Comparison of ENCODE assay signal across 9 mouse cellular contexts in the genomic region with DNA sequence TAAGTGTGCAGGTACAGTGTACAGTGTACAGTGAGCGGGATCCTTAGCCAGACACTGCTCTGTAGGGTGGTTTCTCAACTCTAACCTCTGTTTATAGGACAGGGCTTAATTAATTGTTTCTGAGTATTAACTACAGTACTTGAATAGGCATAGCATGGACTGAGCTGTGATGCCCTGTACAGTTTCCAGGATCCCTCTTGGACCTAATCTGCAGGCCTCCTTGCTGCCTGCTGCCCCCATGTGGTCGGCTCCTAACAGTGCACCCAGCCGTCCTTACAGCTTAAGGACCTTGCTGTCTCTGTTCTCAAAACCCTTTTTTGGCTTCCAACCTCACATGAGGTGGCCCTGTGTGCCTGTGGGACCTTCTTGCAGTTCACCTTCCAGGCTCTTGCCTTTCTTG. TPM values are rescaled to one million over a fixed set of nuclear protein-coding genes. Genes with fewer than 3 reads are reported as not detected.
DNase-seq lines count a peak whose midpoint lies in the region; ATAC-seq and TF ChIP-seq lines count a peak whose summit lies in the region.
"Had no signal": no experiment of that assay in that cellular context is flagged by ENCODE, and none has a peak within 500 bp of the region (broad histone marks: within the 10 kb centered on the region; RNA-seq: fewer than 3 reads in every experiment).

No protein-coding gene starts in this region.

- ATAC-seq in liver, embryonic 14.5 days (ENCODE audit: insufficient read depth) = no peak
- ATAC-seq in neural tube, embryonic 15.5 days (ENCODE audit: low FRiP score) = 0 out of 2 replicates have a peak, but pooled peaks have one; percentile 7
- no peak for ATAC-seq in activated CD4-positive, CD25-positive, alpha-beta regulatory T cell, adult 4 months

- no peaks in the 10 kb centered on the region for H3K9me3 ChIP-seq in liver, embryonic 14.5 days (ENCODE audit: control insufficient read depth, low read length)
- H3K9me3 ChIP-seq in neural tube, embryonic 15.5 days (replicated peaks) = no peaks in the 10 kb centered on the region
- H3K9me3 ChIP-seq: stomach, embryonic 15.5 days had no signal

- H3K27ac ChIP-seq in liver, embryonic 14.5 days = no peak overlapping the region
- H3K27ac ChIP-seq in neural tube, embryonic 15.5 days (replicated peaks) = no peak overlapping the region
- H3K27ac ChIP-seq: stomach, embryonic 15.5 days had no signal

- no peak overlapping the region for H3K4me3 ChIP-seq in liver, embryonic 14.5 days (ENCODE audit: insufficient read depth in 1 of 2, low read depth in 2 of 2, low read length in 2 of 2)
- no peak overlapping the region for H3K4me3 ChIP-seq in neural tube, embryonic 15.5 days (replicated peaks)
- H3K4me3 ChIP-seq: stomach, embryonic 15.5 days had no signal

- TF ChIP-seq EP300 in liver, embryonic 14.5 days (IDR thresholded peaks at IDR 0.05; ENCODE audit: low read depth) = no peak

- peak; percentile 62 for DNase-seq in A20 (ENCODE audit: low read depth, low spot score)
- DNase-seq in WW6 (ENCODE audit: low read depth, low spot score) = peak; percentile 49
- DNase-seq in cerebellum, postnatal 4 days (ENCODE audit: low spot score in 2 of 2) = peak; percentile 66 to 84
- peak; percentile 32 to 47 for DNase-seq in gastrocnemius, adult 8-10 months (ENCODE audit: low spot score in 2 of 2)
- DNase-seq in kidney, postnatal 14 days = peak; percentile 79
- DNase-seq in liver, embryonic 14.5 days (ENCODE audit: low read depth in 3 of 3, low spot score in 3 of 3) = peak in 1 of 3 experiments; percentile 17

- peaks cover 32% of the 10 kb centered on the region for H3K27me3 ChIP-seq in liver, embryonic 14.5 days (ENCODE audit: control insufficient read depth, insufficient read depth, low read length)
- peaks cover 44% of the 10 kb centered on the region for H3K27me3 ChIP-seq in neural tube, embryonic 15.5 days (replicated peaks)

- H3K4me1 ChIP-seq in liver, embryonic 14.5 days (replicated peaks; ENCODE audit: control insufficient read depth in 2 of 2, insufficient read depth in 2 of 2, low read length in 1 of 2) = peaks cover 0 to 2% of the 10 kb centered on the region in 2 experiments; a peak in 1 of 4 replicates
- H3K4me1 ChIP-seq in neural tube, embryonic 15.5 days = peaks cover 47% of the 10 kb centered on the region

- no peak overlapping the region for H3K9ac ChIP-seq in liver, embryonic 14.5 days (replicated peaks)
- no peak overlapping the region for H3K9ac ChIP-seq in neural tube, embryonic 15.5 days (replicated peaks)
- H3K9ac ChIP-seq: stomach, embryonic 15.5 days had no signal

- H3K4me2 ChIP-seq in liver, embryonic 14.5 days (ENCODE audit: low read depth) = no peak overlapping the region
- H3K4me2 ChIP-seq in neural tube, embryonic 15.5 days = no peak overlapping the region
- H3K4me2 ChIP-seq: stomach, embryonic 15.5 days had no signal

- no peaks in the 10 kb centered on the region for H3K36me3 ChIP-seq in liver, embryonic 14.5 days (replicated peaks; ENCODE audit: control insufficient read depth, insufficient read depth, low read depth)
- no peaks in the 10 kb centered on the region for H3K36me3 ChIP-seq in neural tube, embryonic 15.5 days
- H3K36me3 ChIP-seq: stomach, embryonic 15.5 days had no signal

- WGBS in liver, embryonic 14.5 days (ENCODE audit: insufficient replicate concordance) = 22% methylated on average over 3 of the region's 3 CpGs
- 33% methylated on average over 3 of the region's 3 CpGs for WGBS in neural tube, embryonic 15.5 days

- TF ChIP-seq CTCF in liver, embryonic 14.5 days (IDR thresholded peaks at IDR 0.05; ENCODE audit: low read depth) = peak; percentile 89

RNA-seq across cellular contexts. Expression of a gene that starts 2.0 kb away (rescaled TPM):
- total RNA-seq in gastrocnemius, adult 8-10 months (2022) = 1 to 10 TPM; 1.6 to 2.3 (median 1.7) TPM
- 0.84 and 0.98 TPM in 2 replicates for polyA plus RNA-seq in liver, embryonic 14.5 days (2012; rRNA removed)
- 0.47 and 0.90 TPM in 2 replicates for polyA plus RNA-seq in liver, embryonic 14.5 days (2014; fragmentation: Nextera tagmentation; extraction: Ambion mirVana)
- 3.7 and 9.1 TPM in 2 replicates for polyA plus RNA-seq in neural tube, embryonic 15.5 days (2015; fragmentation: Nextera tagmentation; extraction: Ambion mirVana)
- not detected for polyA plus RNA-seq in activated CD4-positive, CD25-positive, alpha-beta regulatory T cell, adult 4 months (2017; shearing (Covaris generic))
